Mouse (Mus musculus): ENCODE results near the gene Crb3. TPM values are rescaled to one million over a fixed set of nuclear protein-coding genes. Genes with fewer than 3 reads are reported as not detected.

The Crb3 gene
- total and polyA plus RNA-seq, 2 experiments from 2014 or later, result 3.5 to 8.5 TPM

DNA sequence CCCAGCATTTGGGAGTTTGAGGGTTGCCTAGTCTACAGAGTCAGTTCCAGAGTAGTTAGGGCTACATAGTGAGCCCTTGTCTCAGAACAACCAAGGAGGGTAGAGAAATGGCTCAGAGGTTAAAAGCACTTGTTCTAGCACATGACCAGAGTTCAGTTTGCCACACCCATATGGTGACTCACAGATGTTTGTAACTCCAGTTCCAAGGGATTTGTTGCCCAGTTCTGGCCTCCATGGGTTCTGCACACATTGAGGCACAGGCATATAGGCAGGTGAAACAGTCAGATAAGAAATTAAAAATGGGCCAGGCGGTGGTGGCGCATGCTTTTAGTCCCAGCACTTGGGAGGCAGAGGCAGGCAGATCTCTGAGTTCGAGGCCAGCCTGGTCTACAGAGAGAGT is 35.3 kb downstream of the Crb3 start:
- Histone ChIP-seq H3K27me3 (ENCODE audit: insufficient read depth, low read length) (no peaks in the 10 kb centered on the region), H3K4me3 (ENCODE audit: low read depth, low read length) (no peak overlapping the region), H3K9ac (replicated peaks; ENCODE audit: low read length, poor library complexity, severe bottlenecking) (no peak overlapping the region), H3K27ac (ENCODE audit: low read depth, low read length) (no peak overlapping the region), H3K36me3 (ENCODE audit: insufficient read depth, low read length) (no peaks in the 10 kb centered on the region), H3K9me3 (ENCODE audit: low read length) (no peaks in the 10 kb centered on the region), H3K4me1 (ENCODE audit: insufficient read depth, low read length) (no peaks in the 10 kb centered on the region; the same call in 1 of the 2 replicates), H3K4me2 (ENCODE audit: low read depth, low read length, poor library complexity, severe bottlenecking) (no peak overlapping the region)
- TF ChIP-seq CTCF (IDR thresholded peaks at IDR 0.05), result no peak
- no peak for DNase-seq (ENCODE audit: low spot score)
- WGBS, result 97% methylated on average over 3 of the region's 3 CpGs
- no peak for ATAC-seq (ENCODE audit: low FRiP score)

DNA sequence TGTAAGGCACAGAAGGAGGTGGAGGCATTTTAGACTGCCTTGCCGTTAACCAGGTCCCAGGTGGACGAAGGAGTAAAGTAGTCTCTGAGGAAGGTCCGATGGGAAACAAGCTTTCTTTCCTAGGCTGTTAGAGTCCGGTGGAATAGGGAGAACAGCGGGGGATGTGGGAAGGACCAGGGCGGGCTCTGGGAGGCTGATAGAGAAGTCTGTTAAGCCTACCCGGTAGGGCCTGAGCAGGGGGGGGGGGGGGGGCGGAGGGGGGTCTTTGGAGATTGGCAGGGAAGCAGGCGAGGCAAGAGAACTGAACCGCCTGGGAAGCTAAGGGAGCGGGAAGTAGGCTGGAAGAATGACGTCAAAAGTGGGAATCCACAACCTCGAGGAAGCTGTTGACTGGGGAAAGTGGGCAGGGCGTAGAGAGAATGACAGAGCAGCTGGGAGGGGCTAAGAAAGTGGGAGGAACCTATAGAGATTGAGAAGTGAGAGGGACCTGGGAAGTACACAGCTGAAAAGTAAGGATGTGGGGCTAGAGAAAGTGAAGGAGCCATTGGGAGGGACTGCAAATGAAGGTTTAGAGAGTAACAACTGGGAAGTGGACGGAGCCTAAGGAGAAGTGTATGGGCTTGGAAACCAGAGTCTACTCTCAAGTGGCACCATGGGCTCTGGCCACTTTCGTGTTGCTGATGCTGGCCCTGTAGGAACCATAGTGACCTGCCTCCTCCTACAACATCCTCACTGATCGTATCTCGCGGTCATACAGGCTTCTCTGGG is 37.1 kb downstream of the Crb3 start:
- ATAC-seq (ENCODE audit: low FRiP score) (peak; percentile 61), DNase-seq (ENCODE audit: low spot score) (peak; percentile 68)
- no peaks in the 10 kb centered on the region for H3K9me3 ChIP-seq (ENCODE audit: low read length)
- WGBS, result 2% methylated on average over 18 of the region's 19 CpGs
- H3K27ac ChIP-seq (ENCODE audit: low read depth, low read length), result no peak overlapping the region
- no peaks in the 10 kb centered on the region for H3K27me3 ChIP-seq (ENCODE audit: insufficient read depth, low read length)
- H3K36me3 ChIP-seq (ENCODE audit: insufficient read depth, low read length), result no peaks in the 10 kb centered on the region
- peak overlapping the region; percentile 15 for H3K4me3 ChIP-seq (ENCODE audit: low read depth, low read length)
- peak overlapping the region; percentile 48 for H3K4me2 ChIP-seq (ENCODE audit: low read depth, low read length, poor library complexity, severe bottlenecking)
- H3K4me1 ChIP-seq (ENCODE audit: insufficient read depth, low read length), result no peaks in the 10 kb centered on the region; the same call in 1 of the 2 replicates
- no peak for TF ChIP-seq CTCF (IDR thresholded peaks at IDR 0.05)
- no peak overlapping the region; the same call in 1 of the 2 replicates for H3K9ac ChIP-seq (replicated peaks; ENCODE audit: low read length, poor library complexity, severe bottlenecking)

DNA sequence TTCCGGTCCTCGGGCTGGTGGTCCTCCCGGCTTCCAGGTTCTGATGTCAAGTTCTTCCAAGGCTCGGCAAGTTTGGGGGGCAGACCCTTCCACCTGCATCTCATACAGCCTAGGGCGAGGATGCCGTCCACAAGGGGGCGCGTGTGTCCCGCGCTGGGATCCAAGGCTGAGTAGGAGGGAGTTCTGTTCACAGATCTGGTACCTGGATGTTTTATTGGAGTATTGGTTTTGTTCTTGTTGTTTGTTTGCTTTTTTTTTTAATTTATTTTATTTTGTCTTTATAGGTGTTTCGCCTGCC is 37.7 kb downstream of the Crb3 start:
- ATAC-seq (ENCODE audit: low FRiP score) (peak; percentile 69), DNase-seq (ENCODE audit: low spot score) (peak; percentile 71)
- Histone ChIP-seq H3K27ac (ENCODE audit: low read depth, low read length) (no peak overlapping the region), H3K4me3 (ENCODE audit: low read depth, low read length) (peak overlapping the region; percentile 15), H3K9ac (replicated peaks; ENCODE audit: low read length, poor library complexity, severe bottlenecking) (no peak overlapping the region), H3K4me2 (ENCODE audit: low read depth, low read length, poor library complexity, severe bottlenecking) (peak overlapping the region; percentile 48), H3K4me1 (ENCODE audit: insufficient read depth, low read length) (no peaks in the 10 kb centered on the region; the same call in 1 of the 2 replicates), H3K36me3 (ENCODE audit: insufficient read depth, low read length) (no peaks in the 10 kb centered on the region), H3K27me3 (ENCODE audit: insufficient read depth, low read length) (no peaks in the 10 kb centered on the region), H3K9me3 (ENCODE audit: low read length) (no peaks in the 10 kb centered on the region)
- peak; percentile 91 for TF ChIP-seq CTCF (IDR thresholded peaks at IDR 0.05)
- 2% methylated on average over 11 of the region's 11 CpGs for WGBS

DNA sequence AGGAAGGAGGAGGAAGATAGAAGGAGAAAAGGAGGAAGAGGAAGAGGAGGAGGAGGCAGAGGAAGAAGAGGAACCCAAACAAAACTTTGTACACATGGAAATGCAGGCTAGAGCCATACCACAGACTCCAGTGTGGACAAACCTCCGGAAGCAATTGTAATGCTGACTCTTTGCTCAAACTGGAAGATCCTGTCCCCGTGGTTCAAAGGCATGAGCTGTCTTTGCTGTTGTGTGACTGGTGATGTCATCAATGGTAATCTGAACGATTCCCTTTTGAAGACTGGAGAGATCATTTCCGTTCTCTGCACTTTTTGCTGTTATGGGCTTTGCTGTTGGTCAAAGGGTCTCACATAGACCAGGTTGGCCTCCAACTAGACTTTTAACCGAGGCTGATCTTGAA is 39.4 kb downstream of the Crb3 start:
- no peaks in the 10 kb centered on the region for H3K36me3 ChIP-seq (ENCODE audit: insufficient read depth, low read length)
- H3K4me3 ChIP-seq (ENCODE audit: low read depth, low read length), result no peak overlapping the region
- no peak overlapping the region for H3K27ac ChIP-seq (ENCODE audit: low read depth, low read length)
- no peak for TF ChIP-seq CTCF (IDR thresholded peaks at IDR 0.05)
- no peaks in the 10 kb centered on the region; the same call in 1 of the 2 replicates for H3K4me1 ChIP-seq (ENCODE audit: insufficient read depth, low read length)
- no peaks in the 10 kb centered on the region for H3K27me3 ChIP-seq (ENCODE audit: insufficient read depth, low read length)
- no peak overlapping the region for H3K4me2 ChIP-seq (ENCODE audit: low read depth, low read length, poor library complexity, severe bottlenecking)
- H3K9ac ChIP-seq (replicated peaks; ENCODE audit: low read length, poor library complexity, severe bottlenecking), result no peak overlapping the region
- no peaks in the 10 kb centered on the region for H3K9me3 ChIP-seq (ENCODE audit: low read length)
- DNase-seq (ENCODE audit: low spot score), result no peak
- 82% methylated on average over 5 of the region's 5 CpGs for WGBS
- ATAC-seq (ENCODE audit: low FRiP score), result no peak

DNA sequence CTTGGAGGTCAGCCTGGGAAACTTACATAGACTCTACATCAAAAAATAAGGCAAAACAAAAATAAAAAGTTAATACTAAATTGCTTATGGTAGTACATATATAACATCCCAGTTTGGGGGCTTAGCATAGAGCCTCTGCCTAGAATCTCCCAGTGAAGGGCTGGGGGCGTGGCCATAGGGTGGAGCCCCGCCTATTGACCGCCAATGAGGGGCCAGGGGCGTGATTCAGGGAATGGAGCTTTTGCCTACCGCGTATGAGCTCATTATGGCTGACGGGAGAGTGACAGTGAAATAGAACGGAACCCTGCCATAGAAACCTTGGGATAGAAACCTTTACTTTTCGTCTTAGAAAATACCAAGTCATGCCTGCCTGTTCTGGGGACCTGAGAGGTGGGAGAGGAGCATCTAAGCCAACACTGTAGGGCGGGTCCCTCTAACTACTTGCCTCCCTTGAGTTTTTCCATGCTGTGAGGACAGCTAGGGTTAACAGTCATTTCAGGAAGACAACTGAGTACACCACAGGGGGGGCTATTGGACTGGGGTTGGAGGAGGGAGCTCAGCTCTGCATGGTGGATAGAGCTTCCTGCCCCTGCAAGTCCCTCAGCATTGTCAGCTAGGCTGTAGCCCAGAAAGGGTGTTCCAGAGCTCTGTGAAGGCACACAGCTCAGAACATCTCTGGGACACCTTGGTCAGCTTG is 40.9 kb downstream of the Crb3 start:
- no peaks in the 10 kb centered on the region; the same call in 1 of the 2 replicates for H3K4me1 ChIP-seq (ENCODE audit: insufficient read depth, low read length)
- no peaks in the 10 kb centered on the region for H3K27me3 ChIP-seq (ENCODE audit: insufficient read depth, low read length)
- H3K9ac ChIP-seq (replicated peaks; ENCODE audit: low read length, poor library complexity, severe bottlenecking), result no peak overlapping the region
- no peaks in the 10 kb centered on the region for H3K9me3 ChIP-seq (ENCODE audit: low read length)
- H3K36me3 ChIP-seq (ENCODE audit: insufficient read depth, low read length), result no peaks in the 10 kb centered on the region
- no peak overlapping the region for H3K4me2 ChIP-seq (ENCODE audit: low read depth, low read length, poor library complexity, severe bottlenecking)
- H3K27ac ChIP-seq (ENCODE audit: low read depth, low read length), result no peak overlapping the region
- DNase-seq (ENCODE audit: low spot score) (peak; percentile 17), ATAC-seq (ENCODE audit: low FRiP score) (no peak)
- WGBS, result 8% methylated on average over 10 of the region's 10 CpGs
- H3K4me3 ChIP-seq (ENCODE audit: low read depth, low read length), result no peak overlapping the region
- TF ChIP-seq CTCF (IDR thresholded peaks at IDR 0.05), result no peak

DNA sequence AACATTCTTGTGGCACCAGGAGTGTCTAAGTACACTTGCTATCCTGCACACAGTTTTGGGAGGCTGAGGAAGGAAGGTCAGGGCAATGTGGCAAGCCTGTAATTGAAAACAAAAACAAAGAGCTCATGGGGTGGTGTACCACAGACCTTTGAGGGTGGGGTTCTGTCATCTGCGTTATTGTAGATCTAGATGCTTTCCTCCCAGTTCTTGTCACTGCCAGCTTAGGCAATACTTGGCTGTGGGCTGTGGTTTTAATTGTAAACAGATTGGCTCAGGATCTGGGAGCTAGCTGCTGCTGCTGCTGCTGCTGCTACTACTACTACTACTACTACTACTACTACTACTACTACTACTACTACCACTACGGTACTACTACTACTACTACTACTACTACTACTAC is 43.4 kb downstream of the Crb3 start:
- Histone ChIP-seq H3K9me3 (ENCODE audit: low read length) (no peaks in the 10 kb centered on the region), H3K36me3 (ENCODE audit: insufficient read depth, low read length) (no peaks in the 10 kb centered on the region), H3K27ac (ENCODE audit: low read depth, low read length) (no peak overlapping the region), H3K4me1 (ENCODE audit: insufficient read depth, low read length) (peaks cover 2% of the 10 kb centered on the region; the same call in 1 of the 2 replicates), H3K9ac (replicated peaks; ENCODE audit: low read length, poor library complexity, severe bottlenecking) (no peak overlapping the region), H3K4me3 (ENCODE audit: low read depth, low read length) (no peak overlapping the region), H3K27me3 (ENCODE audit: insufficient read depth, low read length) (no peaks in the 10 kb centered on the region), H3K4me2 (ENCODE audit: low read depth, low read length, poor library complexity, severe bottlenecking) (no peak overlapping the region)
- 91% methylated on average over 2 of the region's 2 CpGs for WGBS
- no peak for TF ChIP-seq CTCF (IDR thresholded peaks at IDR 0.05)
- DNase-seq (ENCODE audit: low spot score) (no peak), ATAC-seq (ENCODE audit: low FRiP score) (no peak)

Data from midbrain, postnatal 0 days (tissue).